Mouse (Mus musculus) thymus, adult 2 months (tissue): ENCODE data around the gene Asf1b.

Experiments
- CTCF ChIP-seq: fragments of 200-500 bp; IDR thresholded peaks from 2 replicates; pipeline ENCODE4 v1.5.1; 2012; ENCODE audit warnings: mild to moderate bottlenecking, control low read depth, low read length, moderate library complexity, borderline replicate concordance; ENCODE audit not compliant: control insufficient read depth, poor library complexity, insufficient read depth; ENCODE audit errors: extremely low read depth
- POLR2A ChIP-seq: fragments of 200-500 bp; IDR thresholded peaks from 2 replicates; pipeline ENCODE4 v1.6.1; 2012; ENCODE audit warnings: mild to moderate bottlenecking, low read length, control low read depth, moderate library complexity; ENCODE audit not compliant: control insufficient read depth, poor library complexity, insufficient read depth; ENCODE audit errors: extremely low read depth

DNA sequence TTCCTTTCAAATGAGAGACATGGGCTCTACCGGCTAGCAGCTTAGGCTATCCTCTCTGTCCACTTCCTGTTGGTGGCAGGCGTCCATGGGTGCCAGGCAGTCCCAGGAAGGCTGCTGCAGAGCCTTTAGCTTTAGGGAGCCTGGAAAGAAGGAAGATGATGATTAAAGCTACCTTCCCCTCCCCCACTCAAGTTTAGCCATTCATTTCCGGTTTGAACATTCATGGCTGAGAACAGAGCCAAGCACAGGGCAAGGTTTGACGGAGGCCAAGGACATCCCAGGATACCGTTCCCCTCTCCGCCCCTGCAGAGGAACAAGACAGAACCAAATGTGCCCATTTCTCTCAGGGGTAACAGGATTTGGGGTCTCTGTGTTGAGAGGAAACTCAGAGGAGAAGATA lies 22.3 kb downstream of the Asf1b start:
- TF ChIP-seq CTCF (no peak), POLR2A (no peak)
